Mouse (Mus musculus) heart, adult 9 months (tissue): ENCODE results near the gene Gldn.

ENCODE experiments used
- DNase-seq, 2 experiments: peaks; one replicate each; pipeline ENCODE4 v3.0.0; 2022; ENCODE audit warnings: low spot score in 2 of 2

Gene Gldn

DNA sequence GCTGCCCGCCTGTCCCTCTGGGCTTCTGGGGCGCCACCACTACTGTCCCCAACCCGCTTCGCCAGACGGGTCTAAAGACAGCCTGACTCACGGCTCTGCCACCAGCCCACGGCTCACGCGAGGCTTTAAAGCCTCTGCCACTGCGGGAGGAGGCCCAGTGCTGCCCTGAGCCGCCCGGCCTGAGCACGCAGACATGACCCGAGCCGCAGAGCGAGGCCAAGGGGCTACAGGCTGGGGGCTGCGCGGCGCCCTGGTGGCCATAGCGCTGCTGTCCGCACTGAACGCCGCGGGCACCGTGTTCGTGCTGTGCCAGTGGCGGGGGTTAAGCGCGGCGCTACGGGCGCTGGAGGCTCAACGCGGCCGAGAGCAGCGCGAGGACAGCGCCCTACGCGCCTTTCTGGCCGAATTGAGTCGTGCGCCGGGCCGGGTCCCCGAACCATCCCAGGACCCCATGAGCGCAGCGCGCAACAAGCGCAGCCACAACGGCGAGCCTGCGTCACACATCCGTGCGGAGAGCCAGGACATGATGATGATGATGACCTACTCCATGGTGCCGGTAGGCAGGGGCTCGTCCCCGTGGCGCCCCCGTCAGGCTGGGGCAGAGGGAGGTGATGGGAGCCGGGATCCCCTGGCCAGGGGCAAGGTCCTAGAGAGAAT, at the start of gene Gldn:
Gene Gldn, plus strand, starts transcription at position 156 of the 657 bp plus-strand sequence.
- DNase-seq: no peak

DNA sequence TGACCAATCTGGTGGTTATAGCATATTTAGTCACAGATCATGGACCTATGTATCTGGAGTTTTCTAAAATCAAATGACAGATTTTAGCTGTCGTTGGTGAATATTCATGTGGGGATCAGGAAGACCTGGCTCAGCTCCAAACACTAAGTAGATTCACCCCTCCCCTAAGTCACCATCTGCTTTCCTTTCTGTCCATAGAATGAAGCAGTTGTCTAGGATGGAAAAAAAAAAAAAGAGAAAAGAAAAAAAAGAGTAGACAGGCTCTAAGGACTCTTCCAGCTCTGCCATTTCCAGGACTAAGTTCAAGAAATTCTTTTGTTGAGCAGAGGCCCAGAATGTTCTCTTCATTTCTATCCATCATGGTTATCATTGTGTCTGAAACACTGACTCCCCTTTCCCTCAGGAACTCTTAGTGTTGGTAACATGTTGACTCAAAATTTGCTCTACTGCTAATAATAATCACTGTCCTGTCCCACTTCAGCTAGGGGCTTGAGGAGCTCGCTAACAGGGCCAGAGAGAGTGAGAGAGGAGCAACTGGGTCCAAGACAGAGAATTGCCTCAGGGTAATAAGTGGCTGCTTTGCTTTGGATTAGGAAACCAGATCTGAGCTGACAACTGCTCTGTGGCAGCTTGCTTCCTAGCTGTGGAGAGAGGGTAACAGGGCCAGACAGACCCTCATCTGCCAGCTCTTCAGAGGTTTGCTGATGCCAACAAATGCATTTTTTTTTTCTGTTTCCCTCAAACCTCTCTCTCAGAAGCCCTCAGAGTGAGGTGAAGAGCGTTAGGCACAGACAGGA, 41.2 kb upstream of the Gldn start:
- no peak for DNase-seq

DNA sequence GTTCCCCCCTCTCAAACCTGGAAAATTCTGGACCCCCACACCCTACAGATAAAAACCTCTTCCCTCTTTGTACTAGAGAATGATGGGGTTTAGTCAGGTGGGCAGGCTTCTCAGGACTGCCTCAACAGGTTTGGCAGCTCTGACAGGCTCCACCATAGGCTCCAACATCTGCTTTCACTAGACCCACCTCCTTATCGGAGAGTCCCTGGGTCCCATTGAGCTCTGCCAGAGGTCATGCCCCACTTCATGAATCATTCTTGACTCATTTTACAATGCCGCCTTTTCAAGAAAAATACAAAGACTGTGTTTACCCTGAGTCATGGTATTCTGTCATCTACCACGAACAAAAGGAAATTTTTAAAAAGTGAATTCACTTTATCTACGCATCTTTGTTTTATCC, 21.5 kb upstream of the Gldn start:
- DNase-seq: no peak

DNA sequence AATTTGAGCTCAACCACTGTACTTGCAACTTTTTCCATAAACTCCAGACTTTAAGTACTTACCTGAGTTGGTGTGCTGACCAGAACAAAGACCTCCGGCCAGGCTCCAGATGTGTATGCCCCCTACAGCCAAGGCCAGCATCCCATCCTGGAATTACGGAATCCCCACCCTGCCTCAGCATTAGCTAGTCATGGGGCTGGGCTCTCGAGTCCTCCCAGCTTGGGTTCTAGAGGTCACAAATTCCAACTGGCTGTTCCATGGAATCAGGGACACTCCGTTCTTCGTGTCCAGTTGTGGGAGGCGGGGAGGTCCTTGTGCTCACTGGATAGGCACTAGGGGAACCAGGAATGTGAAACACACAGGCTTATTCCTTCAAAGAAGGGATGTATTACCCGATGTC, 18.3 kb upstream of the Gldn start, which contains the start of gene Cyp19a1:
Gene Cyp19a1, minus strand, starts transcription at position 101 of the 400 bp plus-strand sequence.
- DNase-seq: no peak

DNA sequence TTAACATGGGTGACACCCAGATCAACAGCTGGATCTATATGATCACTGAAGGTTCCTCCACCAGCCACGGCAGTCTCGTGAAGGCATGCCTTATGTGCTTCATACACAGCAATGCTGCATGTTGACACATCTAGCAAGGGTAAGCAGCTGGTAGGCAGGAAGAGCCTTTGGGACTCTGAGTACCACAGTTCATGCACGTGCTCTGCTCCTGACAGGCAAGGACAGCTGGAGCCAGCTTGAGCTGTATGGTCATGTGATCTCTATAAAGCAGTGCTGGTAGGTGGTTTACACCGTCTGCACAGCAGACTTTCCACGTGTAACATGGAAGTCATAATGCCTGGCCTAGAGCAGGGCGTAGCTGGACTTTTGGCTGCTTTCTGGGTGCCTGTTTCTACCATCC, 16.3 kb upstream of the Gldn start:
- no peak for DNase-seq

DNA sequence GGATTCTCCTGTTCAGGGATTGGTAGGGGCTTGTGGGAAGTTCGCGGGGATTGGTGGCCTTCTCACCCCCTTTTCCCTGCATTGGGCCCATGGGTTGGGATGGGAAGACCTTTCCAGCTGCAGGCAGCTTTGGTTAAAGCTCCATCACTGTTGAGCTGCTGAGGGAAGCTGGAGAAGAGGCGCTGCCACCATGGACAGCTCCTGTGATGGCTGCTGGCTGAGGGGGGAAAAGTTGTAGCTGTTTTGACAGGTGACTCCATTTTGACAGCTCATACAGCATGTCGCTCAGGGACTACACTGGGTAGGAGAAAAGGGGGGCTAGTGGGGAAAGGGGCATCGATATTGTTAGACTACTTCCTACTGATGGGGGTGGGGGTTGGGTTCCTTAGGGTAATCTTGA, 15.4 kb upstream of the Gldn start:
- no peak for DNase-seq

DNA sequence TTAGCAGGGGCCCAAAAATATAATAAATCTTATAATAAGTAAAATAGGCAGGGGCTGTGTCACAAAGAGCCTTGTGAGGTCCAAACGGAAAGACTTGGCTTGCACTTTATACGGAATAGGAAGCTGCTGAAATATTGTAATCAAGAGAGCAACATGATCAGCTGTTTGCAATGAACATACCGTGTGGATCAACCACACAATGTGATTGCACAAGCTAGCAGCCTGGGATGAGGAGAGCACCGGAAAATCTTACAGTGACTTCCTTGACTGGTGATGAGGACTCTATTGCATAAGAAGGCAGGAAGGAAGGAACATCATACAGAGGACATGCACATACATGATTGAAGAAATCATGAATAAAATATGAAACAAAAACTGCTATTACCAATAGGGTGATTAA, 11.0 kb upstream of the Gldn start:
- no peak for DNase-seq

DNA sequence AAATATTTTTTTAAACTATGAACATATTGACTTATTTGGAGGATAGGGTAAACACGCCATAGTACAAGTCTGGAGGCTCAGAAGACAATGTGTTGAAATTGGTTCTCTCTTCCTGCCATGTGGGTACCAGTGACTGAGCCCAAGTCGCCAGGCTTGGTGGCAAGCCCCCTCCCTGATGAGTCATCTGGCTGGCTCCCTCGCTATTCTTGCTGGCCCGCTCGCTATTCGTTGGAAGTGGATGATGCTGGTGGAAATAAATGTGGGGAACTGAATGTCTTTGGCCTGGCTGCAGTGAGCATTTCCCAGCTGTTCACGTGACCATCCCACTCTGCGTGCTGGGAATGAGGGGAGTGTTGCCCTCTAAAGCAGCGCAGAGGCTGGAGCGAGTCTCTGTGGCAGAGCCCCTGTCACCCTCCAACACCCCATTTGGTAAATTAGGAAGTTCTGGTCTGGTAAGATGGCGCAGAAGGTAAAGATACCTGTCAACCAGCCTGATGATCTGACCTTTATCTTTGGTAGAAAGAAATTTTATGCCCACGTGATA, 7.2 kb upstream of the Gldn start:
- no peak for DNase-seq

DNA sequence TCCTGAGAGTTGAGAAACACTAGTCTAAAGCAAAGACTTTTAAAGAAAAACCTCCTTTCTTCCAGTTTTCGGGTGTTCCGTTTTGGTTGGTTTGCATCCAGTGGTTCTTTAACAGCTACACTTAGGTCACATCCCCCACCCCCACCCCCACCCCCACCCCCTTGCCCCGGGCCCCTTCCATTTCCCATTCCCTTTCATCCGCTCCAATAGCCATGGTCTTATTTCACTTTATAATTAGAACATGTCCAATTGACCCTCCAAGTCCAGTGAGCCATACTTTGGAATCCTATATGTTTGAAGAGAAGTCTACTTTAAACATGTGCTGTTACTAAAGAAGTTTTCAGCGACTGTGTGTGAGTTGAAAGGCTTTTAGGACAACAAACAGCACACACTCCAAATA, 1.5 kb downstream of the Gldn start:
- no peak for DNase-seq

DNA sequence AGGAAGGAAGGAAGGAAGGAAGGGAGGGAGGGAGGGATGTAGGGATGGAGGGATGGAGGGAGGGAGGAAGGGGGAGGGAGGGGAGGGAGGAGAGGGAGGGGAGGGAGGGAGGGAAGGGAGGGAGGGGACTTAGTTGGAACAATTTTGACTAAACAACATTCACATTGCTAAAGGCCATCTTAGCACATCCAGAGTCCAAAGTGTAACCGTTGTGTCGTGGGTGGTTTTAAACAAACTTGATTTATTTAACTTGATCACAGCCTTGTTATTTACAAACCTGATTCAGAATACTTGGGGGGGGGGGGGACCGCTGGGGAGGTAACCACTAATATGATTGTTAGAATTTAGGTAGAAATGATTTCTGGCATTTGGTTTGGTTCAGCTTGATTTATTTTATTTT, 13.1 kb downstream of the Gldn start:
- no peak for DNase-seq

DNA sequence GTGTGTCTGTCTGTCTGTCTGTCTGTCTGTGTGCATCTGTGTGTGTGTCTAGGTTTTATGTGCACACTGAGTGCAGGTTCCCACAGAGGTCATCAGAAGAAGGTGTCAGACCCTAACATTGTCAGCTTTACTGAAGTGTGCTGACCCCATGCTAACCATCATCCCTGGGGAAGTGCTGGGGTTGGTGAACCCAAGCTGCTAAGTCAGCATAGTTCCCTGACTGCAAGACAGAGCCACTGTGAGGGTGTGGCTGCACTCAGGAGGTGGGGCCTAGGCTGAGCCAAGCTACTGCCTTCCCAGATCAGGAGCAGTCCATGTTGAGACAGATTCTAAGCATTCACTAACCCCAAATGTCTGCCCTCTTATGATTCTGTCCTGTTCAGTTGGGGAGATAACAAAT, 13.5 kb downstream of the Gldn start:
- no peak for DNase-seq

DNA sequence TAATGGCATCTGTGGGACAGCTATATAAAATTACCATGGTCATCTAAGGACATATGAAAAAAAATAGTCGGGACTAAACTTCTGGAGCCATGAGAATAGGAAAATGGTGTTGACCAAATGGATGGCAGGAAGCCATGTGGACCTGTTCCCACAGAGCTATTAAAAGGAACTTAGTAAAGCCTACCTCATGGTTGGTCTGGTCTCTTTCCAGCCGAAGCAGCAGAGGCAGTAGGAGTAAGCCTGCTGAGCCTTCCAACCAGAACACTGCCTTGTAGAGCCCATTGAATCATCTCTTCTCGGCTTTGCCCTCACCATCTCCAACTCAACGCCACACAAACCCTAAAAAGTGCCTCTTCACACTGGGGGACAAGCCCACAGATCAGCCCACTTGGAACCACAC, 15.0 kb downstream of the Gldn start:
- DNase-seq: peak; percentile 13 to 54

DNA sequence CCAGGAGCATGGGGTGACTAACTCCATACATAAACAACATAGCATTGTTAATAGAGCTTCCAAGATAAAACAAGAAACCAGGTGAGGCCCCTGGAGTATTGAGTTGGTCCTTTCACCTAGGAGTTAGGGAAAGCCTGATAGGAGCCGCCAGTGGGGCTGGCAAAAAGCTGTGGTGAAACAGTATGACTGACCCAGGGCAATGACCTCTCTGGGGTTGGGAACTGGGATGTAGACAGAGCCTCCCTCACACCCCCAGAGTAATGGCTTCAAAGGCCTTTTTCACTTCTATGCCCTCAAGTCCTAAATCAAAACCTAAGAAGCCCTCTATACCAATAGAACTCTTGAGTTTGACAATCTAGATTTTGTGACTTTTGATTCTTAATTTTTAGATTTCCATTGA, 21.9 kb downstream of the Gldn start:
- no peak for DNase-seq

DNA sequence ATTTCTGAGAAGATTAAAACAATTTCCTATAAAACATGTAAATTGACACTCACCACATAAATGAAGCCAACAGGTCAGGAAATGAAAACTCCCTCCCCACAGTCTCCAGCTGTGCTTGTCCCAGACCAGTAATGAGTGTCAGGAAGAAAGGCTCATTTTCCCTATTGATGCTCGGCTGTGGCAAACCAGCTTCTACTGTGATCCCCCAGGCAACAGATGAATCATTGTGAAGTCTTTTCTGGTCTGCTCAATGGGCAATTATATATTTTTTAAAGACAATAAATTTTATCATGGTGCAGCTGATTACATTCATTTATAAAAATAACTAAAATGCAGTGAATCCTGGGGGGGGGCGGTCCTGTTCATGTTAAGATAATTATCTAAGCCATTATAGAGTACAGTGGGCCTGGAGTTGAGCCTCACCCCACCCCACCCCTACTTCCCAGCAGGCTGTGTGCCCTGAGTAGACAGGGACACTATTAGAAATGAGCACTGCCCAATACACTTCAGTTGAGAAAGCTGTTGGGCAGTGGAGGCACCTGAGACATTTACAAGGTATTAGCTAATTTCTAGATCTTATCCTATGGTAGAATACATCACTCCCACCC, 22.6 kb downstream of the Gldn start:
- DNase-seq: no peak

DNA sequence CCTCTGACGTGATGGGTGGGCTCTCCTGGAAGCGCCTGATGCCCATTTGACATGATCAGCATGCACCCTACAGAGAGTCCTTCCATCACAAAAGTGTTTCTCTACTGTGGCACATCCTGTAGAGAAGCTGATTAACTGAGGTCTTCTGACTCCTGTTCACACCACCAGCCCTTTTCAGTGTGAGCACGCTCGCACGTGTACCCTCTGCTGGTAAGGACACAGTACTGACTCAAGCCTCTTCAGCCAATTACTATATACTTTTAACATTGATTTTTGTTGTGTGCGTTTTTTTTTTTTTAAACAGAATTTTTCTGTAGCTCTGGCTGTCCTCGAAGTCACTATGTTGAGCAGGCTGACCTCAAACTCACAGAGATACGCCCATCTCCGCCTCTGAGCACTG, 30.1 kb downstream of the Gldn start:
- DNase-seq: no peak

DNA sequence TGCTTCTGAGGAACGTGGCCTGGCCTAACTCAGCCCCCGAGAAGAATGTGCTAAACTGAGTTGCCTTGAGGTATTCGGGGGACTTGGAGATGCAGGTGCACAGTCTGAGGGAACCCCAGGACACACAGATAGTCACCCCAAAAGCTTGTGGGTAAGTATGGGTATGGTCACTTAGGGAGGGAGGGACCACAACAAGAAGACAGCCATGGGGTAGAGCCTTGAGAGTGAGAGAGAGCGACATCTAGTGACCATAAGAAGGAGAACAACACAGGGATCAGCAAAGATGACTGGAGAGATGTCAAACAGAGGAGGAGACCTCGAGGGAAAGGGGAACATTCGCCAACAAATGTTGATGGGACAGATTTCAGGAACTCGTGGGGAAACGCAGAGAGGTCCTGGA, 37.2 kb downstream of the Gldn start:
- no peak for DNase-seq

DNA sequence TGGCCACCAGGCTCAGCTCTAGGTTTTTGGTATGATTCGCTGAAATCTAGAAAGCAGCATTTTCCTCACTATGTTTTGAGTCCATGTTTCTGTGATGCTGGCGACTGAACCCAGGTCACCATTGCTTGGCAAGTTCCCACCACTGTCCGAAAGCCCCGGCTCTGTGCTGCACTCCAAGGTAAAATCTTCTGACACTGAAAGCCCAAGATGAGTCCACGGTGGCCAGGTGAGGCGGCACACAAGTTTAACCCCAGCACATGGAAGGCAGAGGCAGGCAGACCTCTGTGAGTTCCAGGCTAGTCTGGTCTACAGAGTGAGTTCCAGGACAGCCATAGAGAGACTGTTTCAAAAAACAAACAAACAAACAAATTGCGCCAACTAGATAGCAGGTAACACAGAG, 42.9 kb downstream of the Gldn start:
- DNase-seq: no peak

DNA sequence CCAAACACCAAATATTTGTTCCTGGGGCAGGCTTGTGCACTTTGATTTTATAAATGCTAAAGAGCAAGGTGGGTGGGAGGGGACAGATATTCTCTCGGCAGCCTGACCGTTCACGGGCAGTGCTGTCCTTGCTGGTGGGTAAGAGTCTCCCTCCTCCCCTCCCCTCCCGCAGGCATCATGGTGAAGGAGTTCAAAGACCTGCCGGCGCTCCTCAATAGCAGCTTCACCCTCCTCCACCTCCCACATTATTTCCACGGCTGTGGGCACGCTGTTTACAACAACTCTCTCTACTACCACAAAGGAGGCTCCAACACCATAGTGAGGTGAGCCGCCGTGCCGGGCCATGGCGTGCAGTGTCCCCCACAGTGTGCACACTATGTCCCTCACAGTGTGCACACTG, 49.3 kb downstream of the Gldn start:
- DNase-seq: no peak

DNA sequence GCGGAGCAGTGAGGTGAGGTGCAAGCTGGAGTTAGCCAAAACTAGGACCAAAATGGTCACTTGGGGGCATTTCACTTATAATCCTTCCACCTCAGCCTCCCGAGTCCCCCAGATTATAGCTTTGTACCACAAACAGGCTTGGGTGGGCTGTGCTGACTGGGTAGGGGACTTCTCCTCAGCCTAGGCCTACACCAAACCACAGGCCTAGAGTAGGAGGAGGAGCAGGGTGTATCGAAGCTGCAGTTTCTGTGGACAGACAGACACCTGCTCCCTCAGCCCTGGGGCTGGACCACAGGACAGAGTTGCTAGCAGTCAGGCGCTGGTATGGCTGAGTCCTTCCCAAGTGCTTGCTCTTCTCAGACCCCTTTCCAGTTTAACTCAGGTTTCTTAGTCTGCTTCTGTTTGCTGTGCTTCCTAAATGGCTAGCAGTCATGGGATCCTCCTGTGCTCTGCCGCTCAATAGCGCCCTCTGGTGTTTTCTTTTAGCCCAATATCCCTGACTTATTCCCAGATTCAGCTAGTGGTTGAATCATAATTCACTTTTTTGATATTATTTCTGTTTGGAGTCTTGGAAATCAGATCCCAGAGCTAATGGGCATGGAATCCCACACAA, 50.4 kb downstream of the Gldn start:
- DNase-seq: peak in 1 of 2 experiments; percentile 2

DNA sequence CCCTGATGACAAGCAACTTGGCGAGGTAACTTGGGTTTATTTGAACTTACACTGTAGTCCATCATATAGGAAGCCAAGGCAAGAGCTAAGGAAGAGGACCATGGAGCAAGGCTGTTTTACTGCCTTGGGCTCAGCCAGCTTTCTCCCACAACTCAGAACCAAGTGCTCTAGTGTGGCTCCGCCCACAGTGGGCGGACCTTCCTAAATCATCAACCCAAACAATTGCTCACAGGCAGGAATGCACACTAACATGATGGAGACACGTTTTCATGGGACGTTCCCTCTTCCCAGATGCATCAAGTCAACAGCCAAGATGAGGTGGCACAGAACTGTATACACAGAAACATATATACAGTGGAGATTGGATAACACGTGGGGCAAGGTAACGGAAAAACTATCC, 55.7 kb downstream of the Gldn start:
- DNase-seq: no peak

DNA sequence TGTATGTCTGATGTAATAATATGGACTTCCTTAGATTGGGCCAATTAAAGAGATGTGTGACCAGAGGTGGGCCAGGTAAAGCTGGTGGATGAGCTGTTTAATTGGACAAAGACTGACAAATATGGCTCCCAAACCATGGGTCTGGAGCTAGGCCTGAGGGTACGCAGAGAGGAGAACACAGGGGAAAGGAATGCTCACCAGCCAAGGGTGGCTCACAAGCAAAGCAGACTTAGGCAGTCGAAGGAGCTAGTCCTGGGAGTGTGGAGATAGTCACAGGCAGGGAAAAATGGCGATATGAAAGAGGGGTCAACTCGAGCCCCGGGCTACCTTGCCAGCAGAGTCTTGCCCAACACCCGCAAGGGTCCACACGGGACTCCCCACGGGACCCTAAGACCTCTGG, 70.5 kb downstream of the Gldn start:
- no peak for DNase-seq
